Comparison of ENCODE assay signal across 14 mouse cellular contexts in the genomic region with DNA sequence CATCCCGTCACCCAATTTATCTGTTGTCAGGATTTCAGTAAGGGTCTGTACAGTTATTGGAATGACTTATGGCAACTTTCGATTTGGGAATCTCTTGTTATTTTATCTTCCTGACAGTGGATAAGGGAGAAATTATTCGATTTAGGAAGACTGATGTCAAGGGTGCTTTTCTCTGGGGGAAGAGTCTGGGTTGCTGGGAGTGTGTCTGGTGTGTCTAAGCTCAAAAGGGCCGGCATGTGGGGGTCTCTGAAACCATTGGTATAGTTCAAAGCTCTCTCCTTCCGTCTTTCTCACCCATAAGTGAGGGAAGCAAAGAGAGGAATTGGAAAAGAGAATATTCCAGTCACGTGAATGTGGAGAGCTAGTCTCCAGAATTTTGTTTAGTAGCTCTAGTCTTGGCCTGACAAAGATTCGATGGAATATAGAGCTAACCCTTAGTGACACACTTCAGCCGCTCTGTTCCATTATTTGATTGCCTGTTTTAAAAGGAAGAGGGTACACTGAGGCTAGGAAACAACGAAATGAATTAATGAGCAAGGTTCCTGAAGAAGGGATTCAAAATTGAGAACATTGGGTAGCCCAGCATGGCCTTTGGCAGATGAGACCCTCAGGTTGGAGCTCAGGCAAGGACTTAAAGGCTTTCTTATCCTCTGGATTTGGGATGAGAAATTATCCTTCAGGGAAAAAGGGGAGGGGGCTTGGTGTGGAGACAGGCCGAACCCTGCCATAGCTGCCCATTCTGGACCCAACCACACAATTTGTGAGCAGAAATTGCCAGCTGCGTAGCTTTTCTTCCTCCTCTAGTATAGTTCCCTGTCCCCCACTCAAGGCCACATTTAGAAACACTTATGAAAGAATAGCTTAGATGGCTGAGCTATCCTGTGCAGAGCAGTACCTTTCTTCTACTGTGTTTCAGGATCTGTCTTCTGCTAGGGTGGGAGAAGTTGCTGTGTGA. TPM values are rescaled to one million over a fixed set of nuclear protein-coding genes. Genes with fewer than 3 reads are reported as not detected.
DNase-seq lines count a peak whose midpoint lies in the region; ATAC-seq and TF ChIP-seq lines count a peak whose summit lies in the region.
"Had no signal": no experiment of that assay in that cellular context is flagged by ENCODE, and none has a peak within 500 bp of the region (broad histone marks: within the 10 kb centered on the region; RNA-seq: fewer than 3 reads in every experiment).

No protein-coding gene starts in this region.

- peaks cover 100% of the 10 kb centered on the region for H3K27me3 ChIP-seq in forebrain, embryonic 10.5 days (ENCODE audit: poor library complexity, severe bottlenecking)
- H3K27me3 ChIP-seq in forebrain, postnatal 0 days (ENCODE audit: insufficient read depth, low read length): peaks cover 95% of the 10 kb centered on the region
- H3K27me3 ChIP-seq in midbrain, embryonic 11.5 days (ENCODE audit: control insufficient read depth, insufficient read depth, low read length): peaks cover 90% of the 10 kb centered on the region
- H3K27me3 ChIP-seq in midbrain, embryonic 16.5 days (ENCODE audit: control insufficient read depth, insufficient read depth, low read depth, low read length): peaks cover 73% of the 10 kb centered on the region
- peaks cover 69% of the 10 kb centered on the region for H3K27me3 ChIP-seq in embryonic facial prominence, embryonic 15.5 days

- TF ChIP-seq CTCF in forebrain, postnatal 0 days (IDR thresholded peaks at IDR 0.05; ENCODE audit: low read depth): no peak

- DNase-seq in forebrain, embryonic 10.5 days (ENCODE audit: extremely low spot score, low spot score): no peak
- no peak for DNase-seq in forebrain, postnatal 0 days
- peak; percentile 95 for DNase-seq in midbrain, embryonic 11.5 days (ENCODE audit: low spot score, missing footprints)
- DNase-seq in retina, embryonic 14.5 days (ENCODE audit: low spot score): peak; percentile 42
- DNase-seq in urinary bladder, postnatal 14 days (ENCODE audit: low spot score): no peak
- DNase-seq in gastrocnemius, adult 8-10 months (ENCODE audit: low spot score in 2 of 2): no peak
- DNase-seq: cerebellum, adult 9-10 months; heart, postnatal 14 days; right cerebral cortex, adult 18-20 months; thymus, adult 2 months had no signal

- H3K4me2 ChIP-seq in forebrain, postnatal 0 days (ENCODE audit: low read depth): no peak overlapping the region
- H3K4me2 ChIP-seq in midbrain, embryonic 11.5 days: no peak overlapping the region
- H3K4me2 ChIP-seq in midbrain, embryonic 16.5 days (ENCODE audit: low read length): no peak overlapping the region
- H3K4me2 ChIP-seq in embryonic facial prominence, embryonic 15.5 days (replicated peaks): peak overlapping the region; percentile 43

- H3K36me3 ChIP-seq in forebrain, embryonic 10.5 days (replicated peaks): no peaks in the 10 kb centered on the region
- H3K36me3 ChIP-seq in forebrain, postnatal 0 days (ENCODE audit: insufficient read depth): no peaks in the 10 kb centered on the region
- no peaks in the 10 kb centered on the region; the same call in 1 of the 2 replicates for H3K36me3 ChIP-seq in midbrain, embryonic 11.5 days (ENCODE audit: control insufficient read depth, insufficient read depth, low read length)
- no peaks in the 10 kb centered on the region for H3K36me3 ChIP-seq in midbrain, embryonic 16.5 days (ENCODE audit: control insufficient read depth, insufficient read depth, low read length)
- H3K36me3 ChIP-seq in embryonic facial prominence, embryonic 15.5 days: no peaks in the 10 kb centered on the region

- peaks cover 33% of the 10 kb centered on the region for H3K4me1 ChIP-seq in forebrain, embryonic 10.5 days
- no peaks in the 10 kb centered on the region for H3K4me1 ChIP-seq in forebrain, postnatal 0 days (ENCODE audit: insufficient read depth)
- peaks cover 14% of the 10 kb centered on the region for H3K4me1 ChIP-seq in midbrain, embryonic 11.5 days (ENCODE audit: control insufficient read depth, insufficient read depth, low read length)
- peaks cover 6% of the 10 kb centered on the region; the same call in 1 of the 2 replicates for H3K4me1 ChIP-seq in midbrain, embryonic 16.5 days (ENCODE audit: control insufficient read depth, insufficient read depth, low read length)
- peaks cover 8% of the 10 kb centered on the region for H3K4me1 ChIP-seq in embryonic facial prominence, embryonic 15.5 days

- peak overlapping the region; percentile 26; the same call in 1 of the 2 replicates for H3K4me3 ChIP-seq in forebrain, embryonic 10.5 days
- H3K4me3 ChIP-seq in forebrain, postnatal 0 days (ENCODE audit: low read depth, low read length): no peak overlapping the region
- no peak overlapping the region for H3K4me3 ChIP-seq in midbrain, embryonic 11.5 days (ENCODE audit: low read depth, low read length)
- H3K4me3 ChIP-seq in midbrain, embryonic 16.5 days (ENCODE audit: low read depth, low read length): no peak overlapping the region
- H3K4me3 ChIP-seq in embryonic facial prominence, embryonic 15.5 days (replicated peaks): peak overlapping the region; percentile 59

- H3K9me3 ChIP-seq in forebrain, embryonic 10.5 days: no peaks in the 10 kb centered on the region
- no peaks in the 10 kb centered on the region for H3K9me3 ChIP-seq in forebrain, postnatal 0 days (ENCODE audit: low read length)
- no peaks in the 10 kb centered on the region for H3K9me3 ChIP-seq in midbrain, embryonic 11.5 days (ENCODE audit: control insufficient read depth, low read length)
- H3K9me3 ChIP-seq in midbrain, embryonic 16.5 days (replicated peaks; ENCODE audit: control insufficient read depth, low read length, poor library complexity, severe bottlenecking): no peaks in the 10 kb centered on the region; the same call in 1 of the 2 replicates
- H3K9me3 ChIP-seq in embryonic facial prominence, embryonic 15.5 days (replicated peaks): no peaks in the 10 kb centered on the region

- 3% methylated on average over 11 of the region's 11 CpGs for WGBS in forebrain, embryonic 10.5 days
- 7% methylated on average over 11 of the region's 11 CpGs for WGBS in forebrain, postnatal 0 days
- WGBS in midbrain, embryonic 11.5 days: 4% methylated on average over 11 of the region's 11 CpGs
- 8% methylated on average over 11 of the region's 11 CpGs for WGBS in midbrain, embryonic 16.5 days
- 10% methylated on average over 11 of the region's 11 CpGs for WGBS in embryonic facial prominence, embryonic 15.5 days

- H3K27ac ChIP-seq in forebrain, embryonic 10.5 days: no peak overlapping the region
- H3K27ac ChIP-seq in forebrain, postnatal 0 days (ENCODE audit: low read depth, low read length): no peak overlapping the region
- no peak overlapping the region for H3K27ac ChIP-seq in midbrain, embryonic 11.5 days (ENCODE audit: low read depth, low read length)
- no peak overlapping the region for H3K27ac ChIP-seq in midbrain, embryonic 16.5 days (ENCODE audit: low read length)
- peak overlapping the region; percentile 93 for H3K27ac ChIP-seq in embryonic facial prominence, embryonic 15.5 days (replicated peaks)
- H3K27ac ChIP-seq: macrophage had no signal

- ATAC-seq in forebrain, postnatal 0 days: no peak
- ATAC-seq in midbrain, embryonic 11.5 days (ENCODE audit: low FRiP score): no peak
- no peak for ATAC-seq in midbrain, embryonic 16.5 days
- ATAC-seq in embryonic facial prominence, embryonic 15.5 days (ENCODE audit: insufficient number of reproducible peaks, low FRiP score, low TSS enrichment, low read depth): no peak

- H3K9ac ChIP-seq in forebrain, postnatal 0 days: no peak overlapping the region
- H3K9ac ChIP-seq in midbrain, embryonic 11.5 days (ENCODE audit: low read length): no peak overlapping the region
- no peak overlapping the region for H3K9ac ChIP-seq in midbrain, embryonic 16.5 days (ENCODE audit: low read depth, low read length)
- H3K9ac ChIP-seq in embryonic facial prominence, embryonic 15.5 days: peak overlapping the region; percentile 62

RNA-seq across cellular contexts. Expression of a gene that starts 15.5 kb away (rescaled TPM):
- polyA plus RNA-seq in forebrain, embryonic 10.5 days (2016; fragmentation: Nextera tagmentation; extraction: Ambion mirVana): 1.4 and 2.8 TPM in 2 replicates
- 4.6 and 5.6 TPM in 2 replicates for total RNA-seq in forebrain, postnatal 0 days (2014; rRNA removed)
- 0.50 and 0.67 TPM in 2 replicates for polyA plus RNA-seq in forebrain, postnatal 0 days (2015; fragmentation: Nextera tagmentation; extraction: Ambion mirVana)
- polyA plus RNA-seq in midbrain, embryonic 11.5 days (2014; fragmentation: Nextera tagmentation; extraction: Ambion mirVana): 1.6 and 1.8 TPM in 2 replicates
- polyA plus RNA-seq in midbrain, embryonic 16.5 days (2015; fragmentation: Nextera tagmentation; extraction: Ambion mirVana): 0.45 and 0.68 TPM in 2 replicates
- 25.2 and 25.9 TPM in 2 replicates for polyA plus RNA-seq in embryonic facial prominence, embryonic 15.5 days (2015; fragmentation: Nextera tagmentation; extraction: Ambion mirVana)
- total RNA-seq in gastrocnemius, adult 8-10 months (2022): 100 to 1,000 TPM; 147 to 173 (median 156) TPM
- polyA plus RNA-seq: large intestine, adult 2 months; macrophage had no signal

Comparison
In these comparisons a context has a peak if more than half of its experiments do, and no peak if none do; other contexts are left out.
1. H3K4me3 ChIP-seq: peak in forebrain, embryonic 10.5 days (single experiment) and embryonic facial prominence, embryonic 15.5 days (single experiment); none in forebrain, postnatal 0 days (single experiment), midbrain, embryonic 11.5 days (single experiment) and midbrain, embryonic 16.5 days (single experiment).
2. DNase-seq: peak in midbrain, embryonic 11.5 days (single experiment) and retina, embryonic 14.5 days (single experiment); none in forebrain, embryonic 10.5 days (single experiment), forebrain, postnatal 0 days (single experiment), urinary bladder, postnatal 14 days (single experiment) and gastrocnemius, adult 8-10 months (0 of 2).